Mouse (Mus musculus): Measurements from ENCODE around the gene Phf20.
"Not testable (repeated sequence)": the region's sequence is repeated elsewhere in the genome, so short reads cannot be mapped to it uniquely, and the experiment has no call there.

Gene Phf20

GRCm38 (mm10) chr2:156201486-156201885, 5.2 kb downstream of the Phf20 start:
- no peak for DNase-seq

- peak; percentile 54 to 65 for DNase-seq
Observed at GRCm38 (mm10) chr2:156202848-156203437, 6.7 kb downstream of the Phf20 start.

GRCm38 (mm10) chr2:156203917-156204316, 7.7 kb downstream of the Phf20 start:
- DNase-seq, result peak in 1 of 2 experiments; percentile 32

GRCm38 (mm10) chr2:156217786-156218185, 21.5 kb downstream of the Phf20 start:
- DNase-seq, result no peak

GRCm38 (mm10) chr2:156222100-156222499, 25.8 kb downstream of the Phf20 start:
- DNase-seq, result no peak

DNA sequence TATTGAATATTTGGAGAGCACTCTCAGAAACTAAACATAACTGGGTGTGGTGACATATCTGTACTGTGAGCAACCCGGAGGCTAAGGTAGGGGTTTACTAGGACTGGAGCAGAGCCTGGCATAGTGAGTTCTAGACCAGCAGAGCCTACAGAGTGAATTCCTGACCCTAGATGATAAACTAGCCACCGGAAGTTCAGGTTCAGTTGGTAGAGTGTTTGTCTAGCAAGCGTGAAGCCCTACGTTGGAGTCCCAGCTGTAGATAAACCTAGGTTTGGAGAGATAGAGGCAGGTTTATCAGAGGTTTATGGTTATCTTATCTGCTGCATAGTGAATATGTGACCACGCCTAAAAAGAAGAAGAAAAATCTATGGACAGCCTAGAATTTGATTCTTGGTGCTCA, 27.8 kb downstream of the Phf20 start:
- no peak for DNase-seq

DNA sequence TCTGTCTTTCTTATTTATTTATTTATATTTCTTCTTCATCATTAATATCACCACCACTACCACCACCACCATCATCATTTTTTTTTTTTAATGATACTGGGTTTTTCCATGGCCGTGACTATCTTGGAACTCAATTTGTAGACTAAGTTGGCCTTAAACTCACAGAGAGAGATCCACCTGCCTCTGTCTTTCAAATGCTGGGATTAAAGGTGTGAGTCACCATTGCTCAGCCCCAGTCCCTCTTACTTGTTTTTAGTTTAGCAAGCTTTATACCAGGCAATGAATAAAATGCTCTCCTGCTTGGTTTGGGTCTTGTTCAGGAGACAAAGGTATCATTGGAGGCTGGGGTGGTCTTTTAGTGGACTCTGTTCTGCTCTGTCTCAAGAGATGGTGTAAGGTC, 31.4 kb downstream of the Phf20 start:
- no peak for DNase-seq

DNA sequence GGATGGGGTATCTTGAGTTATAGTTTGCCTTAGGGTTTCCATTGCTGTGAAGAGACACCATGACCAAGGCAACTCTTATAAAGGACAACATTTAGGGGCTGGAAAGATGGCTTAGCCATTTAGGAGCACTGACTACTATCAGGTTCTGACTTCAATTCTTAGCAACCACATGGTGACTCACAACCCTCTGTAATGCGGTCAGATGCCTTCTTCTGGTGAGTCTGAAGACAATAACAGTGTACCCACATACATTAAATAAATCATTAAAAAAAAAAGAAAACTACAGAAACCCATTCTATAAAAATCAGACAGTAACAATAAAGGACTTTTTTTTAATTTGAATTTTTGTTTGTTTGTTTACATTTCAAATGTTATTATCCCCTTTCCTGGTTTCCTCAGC, 32.9 kb downstream of the Phf20 start:
- no peak for DNase-seq

DNA sequence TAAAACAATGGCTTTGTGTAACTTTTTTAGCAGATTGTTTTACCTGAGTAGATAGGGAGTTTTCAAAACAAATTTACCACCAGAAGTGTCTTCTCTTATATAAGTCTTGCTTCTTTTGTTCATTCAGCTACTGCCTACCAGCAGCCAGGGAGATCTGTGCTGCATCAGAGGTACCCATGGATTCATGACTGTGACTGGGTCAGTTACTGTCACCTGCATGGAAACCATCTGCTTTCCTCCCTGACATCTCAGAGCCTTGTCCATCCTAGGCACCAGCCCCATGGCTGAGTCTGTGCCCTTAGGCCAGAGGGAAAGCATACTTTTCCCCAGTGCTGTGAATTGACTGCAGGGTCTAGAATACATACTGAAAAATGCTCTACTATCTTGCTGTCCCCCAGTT, 35.1 kb downstream of the Phf20 start:
- no peak for DNase-seq

GRCm38 (mm10) chr2:156233275-156233948, 37.1 kb downstream of the Phf20 start:
- no peak for DNase-seq

GRCm38 (mm10) chr2:156234016-156234415, 37.8 kb downstream of the Phf20 start:
- not testable (repeated sequence) for DNase-seq

DNA sequence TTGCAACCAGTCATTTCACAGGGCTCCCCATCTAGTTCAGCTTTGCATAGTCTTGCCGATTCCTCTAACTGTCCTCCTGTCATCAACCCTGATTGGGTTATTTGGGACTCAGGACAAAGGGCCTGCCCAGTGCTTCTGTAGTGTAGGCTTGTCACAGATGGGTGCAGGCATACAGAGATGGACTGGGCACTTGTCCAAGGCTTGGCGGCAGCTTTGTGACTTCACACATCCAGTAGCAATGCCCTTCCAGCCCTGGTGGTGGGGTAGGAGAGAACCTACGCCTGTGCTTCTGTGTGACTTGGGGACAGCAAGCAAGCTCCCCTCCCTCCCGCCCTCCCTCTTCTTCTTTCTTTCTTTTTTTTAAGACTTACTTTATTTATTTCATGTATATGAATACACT, 39.6 kb downstream of the Phf20 start:
- DNase-seq, result peak; percentile 25 to 38

DNA sequence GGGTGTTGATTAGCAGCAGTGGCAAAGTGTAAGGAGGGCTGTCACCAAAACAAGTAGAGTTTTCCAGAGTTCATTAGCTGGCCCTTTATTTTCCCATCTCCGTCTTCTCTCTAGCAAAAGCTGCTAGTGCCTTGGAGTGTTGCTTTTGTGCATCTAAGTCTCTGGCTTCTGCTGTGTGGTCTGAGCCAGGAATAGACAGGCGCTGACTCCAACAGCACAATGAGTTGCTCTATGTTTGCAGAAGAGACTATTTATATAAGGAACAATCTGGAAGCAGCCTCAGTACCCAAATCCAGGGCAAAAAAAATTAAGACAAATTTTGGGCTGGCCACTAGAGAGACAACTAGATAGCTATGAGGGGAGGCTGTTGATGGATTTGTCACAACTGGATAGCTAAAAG, 45.4 kb downstream of the Phf20 start:
- no peak for DNase-seq

DNA sequence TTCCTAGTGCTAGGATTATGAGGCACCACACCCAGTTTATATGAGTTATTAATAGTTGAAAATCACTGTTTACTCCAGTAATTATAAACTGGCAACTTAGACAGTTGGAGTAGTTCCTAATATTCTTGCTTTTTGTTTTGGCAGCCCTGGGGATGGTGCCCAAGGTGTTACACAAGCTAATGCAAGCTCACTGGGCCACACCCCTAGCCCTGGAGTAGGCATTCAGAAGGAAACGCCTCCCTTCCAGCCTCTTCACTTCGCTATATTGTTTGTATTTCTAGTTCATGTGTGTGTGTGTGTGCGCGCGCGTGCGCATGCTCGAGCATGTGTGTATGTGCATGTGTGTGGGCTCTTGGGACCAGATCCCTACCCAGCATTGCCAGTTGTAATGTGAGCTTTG, 46.7 kb downstream of the Phf20 start:
- DNase-seq, result no peak

- no peak for DNase-seq
Observed at GRCm38 (mm10) chr2:156247599-156247998, 51.3 kb downstream of the Phf20 start.

DNA sequence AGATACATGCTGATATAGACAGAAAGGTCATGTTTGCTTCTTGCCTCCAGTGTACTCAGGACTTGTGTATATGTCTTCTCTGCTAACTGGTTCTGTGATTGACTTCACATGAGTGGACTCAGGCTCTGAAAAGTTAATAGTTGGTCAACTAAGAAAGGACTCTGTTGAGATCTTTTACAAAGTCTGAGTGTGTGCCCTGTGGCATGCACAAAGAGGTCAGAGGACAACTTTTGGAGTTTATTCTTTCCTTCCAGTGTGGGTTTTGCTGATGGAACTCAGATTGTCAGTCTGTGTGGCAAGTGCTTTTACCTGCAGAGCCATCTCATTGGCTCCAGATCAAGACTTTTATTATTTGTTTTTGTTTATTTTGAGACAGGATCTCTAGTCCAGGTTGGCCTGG, 54.5 kb downstream of the Phf20 start:
- no peak for DNase-seq

DNA sequence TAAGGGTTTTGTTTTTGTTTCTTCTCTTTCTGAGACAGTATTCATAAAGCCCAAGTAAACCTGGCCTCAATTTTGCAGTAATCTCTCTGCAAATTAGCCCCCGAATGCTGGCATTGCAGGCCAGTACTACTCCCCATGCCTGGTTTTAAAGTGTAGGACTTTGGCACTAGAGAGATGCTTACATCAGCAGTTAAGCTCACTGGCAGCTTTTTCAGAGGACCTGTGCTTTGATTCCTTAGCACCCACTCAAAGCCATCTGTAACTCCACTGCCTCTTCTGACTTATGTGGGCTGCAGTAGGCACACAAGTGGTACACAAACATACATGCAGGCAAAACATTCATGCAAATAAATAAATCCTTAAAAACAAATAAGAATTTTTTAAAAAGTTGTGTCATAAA, 55.0 kb downstream of the Phf20 start:
- no peak for DNase-seq

GRCm38 (mm10) chr2:156257051-156257450, 60.8 kb downstream of the Phf20 start:
- DNase-seq, result peak; percentile 64 to 72

DNA sequence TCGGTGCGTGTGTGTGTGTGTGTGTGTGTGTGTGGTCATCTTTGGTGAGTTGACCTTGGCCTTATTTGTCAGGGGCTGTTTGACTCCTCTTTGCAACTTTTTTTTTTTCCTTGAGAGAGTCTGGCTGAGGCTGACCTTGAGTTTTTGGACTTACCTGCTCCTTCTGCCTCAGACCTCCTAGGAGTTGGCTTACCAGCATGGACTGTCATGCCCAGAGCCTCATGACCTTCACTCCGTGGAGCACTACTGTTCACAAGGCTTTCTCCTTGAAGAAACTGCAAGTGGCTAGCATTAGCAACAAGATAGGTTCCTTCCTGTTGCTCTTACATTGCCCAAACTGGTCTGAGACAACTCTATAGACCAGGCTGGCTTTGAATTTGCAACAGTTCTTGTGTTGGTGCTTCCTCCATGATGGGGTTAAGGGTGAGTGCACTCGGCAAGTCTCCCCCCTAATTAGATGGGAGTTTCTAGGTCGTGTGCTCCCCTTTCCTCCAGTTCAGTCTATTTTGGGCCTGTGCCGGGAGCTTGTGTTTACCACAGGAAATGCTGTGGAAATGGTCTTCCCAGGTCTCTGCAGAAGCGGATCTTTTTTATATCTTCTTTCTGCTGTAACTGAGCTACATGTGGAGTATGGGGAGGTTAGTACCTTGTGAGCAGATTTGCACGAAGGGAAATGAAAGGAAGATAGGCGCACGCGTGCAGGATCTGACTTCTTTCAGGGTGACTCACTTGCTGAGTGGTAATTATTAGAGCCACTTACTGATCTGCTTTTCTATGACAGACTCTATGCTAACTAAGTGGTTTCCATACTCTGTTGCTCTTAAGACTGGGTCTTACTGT, 61.9 kb downstream of the Phf20 start:
- DNase-seq, result peak; percentile 15 to 39

GRCm38 (mm10) chr2:156260968-156261367, 64.7 kb downstream of the Phf20 start:
- DNase-seq, result peak in 1 of 2 experiments; percentile 18

DNA sequence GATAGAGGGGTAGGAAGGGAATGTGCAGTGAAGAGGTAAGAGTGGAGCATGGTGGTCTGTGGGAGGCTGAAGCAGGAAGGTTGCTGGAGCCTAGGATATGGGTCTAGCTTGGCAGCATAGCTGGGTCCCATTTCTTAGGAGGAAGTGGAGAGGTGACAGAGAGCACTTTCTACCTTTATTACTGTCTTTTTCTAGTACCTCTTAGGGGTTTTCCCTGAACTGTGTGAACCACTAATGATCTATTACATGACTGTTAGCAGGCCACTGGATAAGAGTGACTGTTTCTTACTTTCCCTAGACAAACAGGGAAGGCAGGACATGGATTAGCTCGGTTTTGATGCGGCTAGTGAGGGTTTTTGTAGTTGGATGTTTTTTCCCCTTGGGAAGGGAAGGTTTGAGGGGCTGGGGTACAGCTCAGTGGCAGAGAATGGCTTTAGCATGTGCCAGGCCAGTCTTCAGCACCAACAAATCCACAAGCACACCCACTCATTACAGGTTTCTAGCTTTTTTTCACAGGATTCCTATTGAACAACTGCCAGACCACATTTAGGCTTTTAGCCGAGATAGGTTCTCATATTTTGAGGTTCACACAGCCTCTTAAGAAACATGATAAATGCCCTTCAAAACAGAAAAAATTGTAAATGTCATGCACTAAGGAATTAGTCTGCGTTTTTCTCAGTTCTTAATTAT, 67.1 kb downstream of the Phf20 start:
- DNase-seq, result no peak

DNA sequence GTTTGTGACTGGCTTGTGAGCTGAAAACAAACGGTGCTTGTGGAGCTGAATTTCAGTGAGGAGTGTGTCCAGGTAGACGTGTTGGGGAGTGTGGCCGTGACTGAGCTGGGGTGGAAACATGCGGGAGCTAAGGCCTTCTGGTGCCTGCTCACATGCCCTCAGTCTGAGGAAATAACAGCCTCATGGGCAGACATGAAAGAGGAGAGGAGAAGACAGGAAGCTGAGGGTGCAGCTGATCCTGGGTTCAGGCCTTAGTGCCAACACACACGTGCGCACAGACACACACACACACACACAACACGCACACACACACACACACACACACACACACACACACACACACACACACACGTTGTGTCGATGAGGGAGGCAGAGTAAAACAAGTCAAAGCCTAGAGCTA, 71.4 kb downstream of the Phf20 start:
- no peak for DNase-seq

- DNase-seq, result no peak
Observed at GRCm38 (mm10) chr2:156272553-156272952, 76.3 kb downstream of the Phf20 start.

Measured in kidney, postnatal 4 days (tissue).